Mouse (Mus musculus): Measurements from ENCODE around the gene Hnrnpl. TPM values are rescaled to one million over a fixed set of nuclear protein-coding genes. Genes with fewer than 3 reads are reported as not detected.
"Not testable (repeated sequence)": the region's sequence is repeated elsewhere in the genome, so short reads cannot be mapped to it uniquely, and the experiment has no call there.

Hnrnpl gene
- polyA plus RNA-seq, 1 experiment from 2014 or later, result 154 TPM

GRCm38 (mm10) chr7:28866769-28867507 is 58.6 kb downstream of the Hnrnpl start:
- Histone ChIP-seq H3K4me1 (ENCODE audit: insufficient read depth, low read depth, low read length) (peaks cover 13% of the 10 kb centered on the region; the same call in 1 of the 2 replicates), H3K9ac (replicated peaks; ENCODE audit: low read depth) (no peak overlapping the region), H3K4me3 (ENCODE audit: low read depth, low read length) (no peak overlapping the region), H3K27ac (ENCODE audit: low read length) (peak overlapping the region; percentile 47; the same call in 1 of the 2 replicates), H3K9me3 (ENCODE audit: low read length) (no peaks in the 10 kb centered on the region), H3K4me2 (replicated peaks; ENCODE audit: low read depth, low read length) (no peak overlapping the region), H3K27me3 (replicated peaks; ENCODE audit: insufficient read depth, low read length) (no peaks in the 10 kb centered on the region), H3K36me3 (ENCODE audit: insufficient read depth, low read length) (no peaks in the 10 kb centered on the region)
- ATAC-seq (no peak; the same call in 1 of the 2 replicates), DNase-seq (ENCODE audit: low spot score) (no peak)
- WGBS, result 91% methylated on average over 28 of the region's 28 CpGs
- TF ChIP-seq CTCF (IDR thresholded peaks at IDR 0.05), result no peak
- TF ChIP-seq EP300 (IDR thresholded peaks at IDR 0.05), result no peak

GRCm38 (mm10) chr7:28867508-28868340 is 59.4 kb downstream of the Hnrnpl start:
- ATAC-seq, result peak; percentile 82
- DNase-seq (ENCODE audit: low spot score), result peak; percentile 93
- H3K9ac ChIP-seq (replicated peaks; ENCODE audit: low read depth); H3K36me3 ChIP-seq (ENCODE audit: insufficient read depth, low read length); H3K27me3 ChIP-seq (replicated peaks; ENCODE audit: insufficient read depth, low read length); H3K4me3 ChIP-seq (ENCODE audit: low read depth, low read length); H3K9me3 ChIP-seq (ENCODE audit: low read length): not testable (repeated sequence)
- 19% methylated on average over 23 of the region's 23 CpGs for WGBS
- TF ChIP-seq EP300 (IDR thresholded peaks at IDR 0.05) (0 out of 2 replicates have a peak, but pooled peaks have one; percentile 7), CTCF (IDR thresholded peaks at IDR 0.05) (peak; percentile 82)
- peak overlapping the region; percentile 47; the same call in 1 of the 2 replicates for H3K27ac ChIP-seq (ENCODE audit: low read length)
- peak overlapping the region; percentile 59 for H3K4me2 ChIP-seq (replicated peaks; ENCODE audit: low read depth, low read length)
- H3K4me1 ChIP-seq (ENCODE audit: insufficient read depth, low read depth, low read length), result peaks cover 13% of the 10 kb centered on the region; the same call in 1 of the 2 replicates

- Histone ChIP-seq H3K27me3 (replicated peaks; ENCODE audit: insufficient read depth, low read length) (no peaks in the 10 kb centered on the region), H3K27ac (ENCODE audit: low read length) (no peak overlapping the region), H3K9ac (replicated peaks; ENCODE audit: low read depth) (no peak overlapping the region), H3K4me3 (ENCODE audit: low read depth, low read length) (no peak overlapping the region), H3K4me2 (replicated peaks; ENCODE audit: low read depth, low read length) (no peak overlapping the region), H3K9me3 (ENCODE audit: low read length) (no peaks in the 10 kb centered on the region), H3K36me3 (ENCODE audit: insufficient read depth, low read length) (no peaks in the 10 kb centered on the region), H3K4me1 (ENCODE audit: insufficient read depth, low read depth, low read length) (peaks cover 6% of the 10 kb centered on the region; the same call in 1 of the 2 replicates)
- DNase-seq (ENCODE audit: low spot score), result no peak
- ATAC-seq, result no peak
- TF ChIP-seq EP300 (IDR thresholded peaks at IDR 0.05), result no peak
- no peak for TF ChIP-seq CTCF (IDR thresholded peaks at IDR 0.05)
- 80% methylated on average over 24 of the region's 24 CpGs for WGBS
Observed at GRCm38 (mm10) chr7:28870901-28871664, 62.7 kb downstream of the Hnrnpl start.

Other genes starting within 250 kb of the Hnrnpl start
- 12.9 and 13.4 TPM in 2 replicates for gene Samd4b, start 210.4 kb upstream of the Hnrnpl start, polyA plus RNA-seq (2015; fragmentation: Nextera tagmentation; extraction: Ambion mirVana)
- 36.3 and 38.2 TPM in 2 replicates for gene Pak4, start 210.4 kb upstream of the Hnrnpl start, polyA plus RNA-seq (2015; fragmentation: Nextera tagmentation; extraction: Ambion mirVana)
- gene Acp7, start 177.2 kb upstream of the Hnrnpl start, polyA plus RNA-seq (2015; fragmentation: Nextera tagmentation; extraction: Ambion mirVana), result not detected in 2 replicates
- 2.3 and 2.8 TPM in 2 replicates for gene Fbxo27, start 115.7 kb upstream of the Hnrnpl start, polyA plus RNA-seq (2015; fragmentation: Nextera tagmentation; extraction: Ambion mirVana)
- gene Fbxo17, start 91.7 kb upstream of the Hnrnpl start, polyA plus RNA-seq (2015; fragmentation: Nextera tagmentation; extraction: Ambion mirVana), result 10.9 and 11.0 TPM in 2 replicates
- 99.7 and 101 TPM in 2 replicates for gene Mrps12, start 66.7 kb upstream of the Hnrnpl start, polyA plus RNA-seq (2015; fragmentation: Nextera tagmentation; extraction: Ambion mirVana)
- gene Sars2, start 66.5 kb upstream of the Hnrnpl start, polyA plus RNA-seq (2015; fragmentation: Nextera tagmentation; extraction: Ambion mirVana), result 6.0 and 7.0 TPM in 2 replicates
- gene Ccer2, start 52.4 kb upstream of the Hnrnpl start, polyA plus RNA-seq (2015; fragmentation: Nextera tagmentation; extraction: Ambion mirVana), result not detected in 2 replicates
- gene Sirt2, start 41.8 kb upstream of the Hnrnpl start, polyA plus RNA-seq (2015; fragmentation: Nextera tagmentation; extraction: Ambion mirVana), result 55.4 and 57.1 TPM in 2 replicates
- gene Nfkbib, start 41.0 kb upstream of the Hnrnpl start, polyA plus RNA-seq (2015; fragmentation: Nextera tagmentation; extraction: Ambion mirVana), result 42.3 and 42.7 TPM in 2 replicates
- gene Rinl, start 19.6 kb upstream of the Hnrnpl start, polyA plus RNA-seq (2015; fragmentation: Nextera tagmentation; extraction: Ambion mirVana), result 10.2 and 12.9 TPM in 2 replicates
- gene Ech1, start 16.7 kb downstream of the Hnrnpl start, polyA plus RNA-seq (2015; fragmentation: Nextera tagmentation; extraction: Ambion mirVana), result 287 and 308 TPM in 2 replicates
- 14.9 and 15.6 TPM in 2 replicates for gene Lgals4, start 25.3 kb downstream of the Hnrnpl start, polyA plus RNA-seq (2015; fragmentation: Nextera tagmentation; extraction: Ambion mirVana)
- gene Lgals7, start 55.3 kb downstream of the Hnrnpl start, polyA plus RNA-seq (2015; fragmentation: Nextera tagmentation; extraction: Ambion mirVana), result 2.2 and 3.0 TPM in 2 replicates
- 0.27 and 0.33 TPM in 2 replicates for gene Capn12, start 72.9 kb downstream of the Hnrnpl start, polyA plus RNA-seq (2015; fragmentation: Nextera tagmentation; extraction: Ambion mirVana)
- 202 and 218 TPM in 2 replicates for gene Actn4, start 153.8 kb downstream of the Hnrnpl start, polyA plus RNA-seq (2015; fragmentation: Nextera tagmentation; extraction: Ambion mirVana)
- 287 and 294 TPM in 2 replicates for gene Eif3k, start 173.3 kb downstream of the Hnrnpl start, polyA plus RNA-seq (2015; fragmentation: Nextera tagmentation; extraction: Ambion mirVana)
- gene Map4k1, start 173.5 kb downstream of the Hnrnpl start, polyA plus RNA-seq (2015; fragmentation: Nextera tagmentation; extraction: Ambion mirVana), result 2.0 and 3.5 TPM in 2 replicates

All from lung, postnatal 0 days (tissue).